Mouse (Mus musculus) spleen, adult 12 weeks (tissue): ENCODE results near the gene Prrx1.

Experiments
- DNase-seq: peaks from one replicate; pipeline ENCODE4 v3.0.0; 2022; ENCODE audit warnings: low spot score

The Prrx1 gene

DNA sequence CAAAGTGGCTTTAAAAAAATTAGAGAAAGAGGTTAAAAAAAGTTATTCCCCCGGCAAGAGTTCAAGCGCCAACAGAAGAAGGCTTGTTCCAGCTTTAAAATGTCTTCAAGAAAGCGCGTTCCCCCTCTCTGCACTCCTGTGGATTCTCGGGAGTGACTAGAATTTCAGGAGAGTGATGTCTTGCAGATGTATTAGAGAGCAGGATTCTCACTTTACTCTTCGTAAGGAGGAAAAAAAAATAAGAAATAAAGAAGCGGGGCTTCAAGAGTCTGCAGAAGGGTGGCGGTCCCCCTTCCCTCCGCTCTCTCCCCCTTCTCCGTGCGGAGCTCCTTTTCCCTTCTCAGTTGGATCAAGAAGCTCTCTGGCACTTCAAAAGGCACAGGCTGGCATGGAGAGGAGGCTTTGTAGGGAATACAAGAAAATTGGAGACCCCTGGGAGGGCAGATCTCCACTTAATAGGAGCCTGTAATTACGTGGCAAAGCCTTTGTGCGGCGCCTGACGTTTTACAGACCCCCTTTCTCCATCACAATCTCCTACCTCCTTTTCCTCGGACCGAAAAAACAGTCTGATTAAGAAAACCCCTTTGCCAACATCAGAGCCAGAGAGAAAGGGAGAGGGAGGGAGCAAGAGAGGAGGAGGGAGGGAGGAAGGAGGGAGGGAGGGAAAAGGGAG, at the start of gene Prrx1:
Gene Prrx1, minus strand, starts transcription at position 610 of the 673 bp plus-strand sequence.
- no peak for DNase-seq

DNA sequence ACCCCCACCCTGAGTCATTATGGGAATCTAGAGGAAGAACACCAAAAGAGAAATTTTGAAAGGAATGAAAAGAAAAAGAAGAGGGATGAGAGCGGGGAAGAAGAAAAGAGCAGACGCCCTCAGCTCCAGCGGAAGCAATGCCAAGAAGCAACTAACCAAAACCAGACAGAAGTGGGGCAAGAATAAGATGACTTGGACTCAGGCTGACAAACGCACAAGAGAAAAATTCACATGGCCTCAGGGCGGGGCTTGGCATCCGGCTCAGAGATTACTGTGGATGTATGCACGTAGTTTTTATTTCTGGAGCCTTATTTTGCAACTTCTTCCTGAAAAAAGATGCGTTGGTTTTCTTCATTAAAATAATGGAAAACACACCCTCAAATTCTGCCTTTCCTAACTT, 48.7 kb upstream of the Prrx1 start:
- no peak for DNase-seq

DNA sequence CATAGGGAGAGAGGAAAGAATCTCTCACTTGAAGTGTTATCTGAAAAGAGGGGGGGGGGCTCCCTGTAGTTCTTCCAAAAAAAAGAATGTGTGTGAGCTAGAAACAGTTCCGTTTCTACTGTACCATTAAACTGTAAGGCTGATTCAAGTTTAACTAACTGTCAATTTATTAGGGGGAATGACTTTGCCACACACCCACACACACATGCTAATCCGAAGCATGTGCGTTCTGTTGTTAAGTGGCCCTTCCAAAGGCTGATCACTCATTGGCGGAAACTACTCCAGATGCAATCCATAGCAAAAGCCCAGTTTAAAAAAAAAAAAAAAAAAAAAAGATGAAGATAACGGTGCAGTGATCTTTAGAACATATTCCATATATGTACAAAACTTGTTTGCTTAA, 47.9 kb upstream of the Prrx1 start:
- DNase-seq, result no peak

DNA sequence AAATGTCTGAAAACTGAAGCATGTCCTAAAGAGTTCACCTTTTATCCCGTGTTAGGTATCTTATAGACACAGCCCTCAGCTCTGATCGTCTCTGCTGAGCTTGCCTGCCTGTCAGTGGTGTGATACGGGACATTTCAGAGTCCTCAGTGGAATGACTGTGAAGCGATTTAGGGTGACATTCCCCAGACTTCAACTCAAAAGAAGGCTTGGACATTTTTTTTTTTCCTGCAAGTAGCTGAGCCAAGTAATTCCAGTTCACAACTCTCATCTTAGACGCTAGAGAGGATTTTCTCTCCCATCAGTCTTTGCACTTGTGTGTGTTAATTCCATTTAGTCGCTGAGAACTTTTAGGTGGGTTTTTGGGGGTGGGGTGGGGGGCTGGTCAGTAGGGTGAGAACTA, 47.3 kb upstream of the Prrx1 start:
- no peak for DNase-seq

DNA sequence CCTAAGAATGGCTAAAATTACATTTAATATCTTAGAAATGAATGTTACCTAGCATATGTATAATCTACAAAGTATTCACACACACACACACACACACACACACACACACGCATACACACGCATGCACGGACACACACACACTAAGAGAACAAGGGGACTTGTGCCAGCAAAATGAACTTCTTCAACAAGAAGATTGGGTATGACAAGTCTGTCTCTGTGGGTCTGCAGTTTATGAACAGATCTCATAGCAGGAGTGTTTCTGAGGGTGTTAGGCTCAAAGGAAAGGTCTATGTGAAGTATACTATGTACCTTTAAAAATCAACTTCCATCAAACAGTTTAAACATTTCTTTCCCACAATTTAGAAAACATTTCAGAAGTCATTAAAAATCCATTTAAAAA, 46.0 kb upstream of the Prrx1 start:
- DNase-seq, result no peak

DNA sequence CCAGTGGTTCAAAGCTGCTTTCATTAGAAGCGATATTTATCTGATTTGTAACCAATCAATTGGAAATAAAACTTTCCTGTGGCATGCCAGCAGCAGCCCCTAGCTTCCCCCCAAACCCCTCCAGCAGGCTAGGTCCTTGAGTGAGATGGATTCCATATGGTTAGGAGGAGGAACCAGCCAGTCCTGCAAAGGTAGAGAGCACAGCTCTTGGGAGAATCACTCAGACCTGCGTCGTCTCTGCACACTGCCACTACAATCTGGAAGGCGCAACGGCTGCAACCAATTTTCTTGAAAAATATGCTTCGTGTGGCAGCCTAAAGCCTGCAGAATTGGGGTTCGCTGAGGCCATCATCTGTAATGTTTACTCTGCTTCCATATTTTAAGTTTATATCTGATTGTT, 44.7 kb upstream of the Prrx1 start:
- no peak for DNase-seq

DNA sequence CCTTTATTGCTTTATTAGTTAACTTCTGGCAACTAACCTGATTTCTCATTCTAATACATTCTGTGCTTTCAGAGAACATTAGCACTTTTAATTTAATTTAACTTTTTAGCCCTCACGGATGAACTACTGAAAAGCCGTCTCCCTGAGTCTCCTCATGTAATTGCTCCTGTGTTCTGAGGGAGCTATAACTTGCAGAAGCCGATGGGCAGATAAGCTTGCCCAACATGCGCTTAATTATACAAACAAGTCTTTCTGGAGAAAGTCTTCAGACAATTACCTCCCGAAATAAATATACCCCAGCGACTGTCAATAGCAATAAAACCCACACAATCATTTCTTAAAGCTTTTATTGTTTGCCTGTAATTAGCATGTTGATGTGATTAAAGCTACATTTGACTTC, 44.2 kb upstream of the Prrx1 start:
- no peak for DNase-seq

DNA sequence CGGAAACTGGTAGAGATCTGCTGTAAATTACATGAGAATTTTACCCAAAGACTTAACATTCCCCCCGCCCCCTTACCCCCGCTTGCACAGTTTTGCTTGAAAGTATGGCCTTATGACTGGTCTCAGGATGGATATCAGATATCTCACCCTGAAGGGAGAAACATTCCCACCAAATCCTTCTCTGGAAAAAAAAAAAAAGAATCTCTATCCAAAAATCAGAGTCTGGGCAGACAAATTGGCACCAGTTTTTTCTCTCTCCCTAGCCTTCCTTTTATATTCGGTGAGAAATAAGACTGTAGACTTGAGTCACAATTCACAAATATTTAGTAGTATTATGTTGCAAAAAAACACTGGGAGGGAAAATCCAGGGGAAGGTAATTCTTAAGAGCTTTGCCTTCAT, 42.7 kb upstream of the Prrx1 start:
- DNase-seq, result no peak

DNA sequence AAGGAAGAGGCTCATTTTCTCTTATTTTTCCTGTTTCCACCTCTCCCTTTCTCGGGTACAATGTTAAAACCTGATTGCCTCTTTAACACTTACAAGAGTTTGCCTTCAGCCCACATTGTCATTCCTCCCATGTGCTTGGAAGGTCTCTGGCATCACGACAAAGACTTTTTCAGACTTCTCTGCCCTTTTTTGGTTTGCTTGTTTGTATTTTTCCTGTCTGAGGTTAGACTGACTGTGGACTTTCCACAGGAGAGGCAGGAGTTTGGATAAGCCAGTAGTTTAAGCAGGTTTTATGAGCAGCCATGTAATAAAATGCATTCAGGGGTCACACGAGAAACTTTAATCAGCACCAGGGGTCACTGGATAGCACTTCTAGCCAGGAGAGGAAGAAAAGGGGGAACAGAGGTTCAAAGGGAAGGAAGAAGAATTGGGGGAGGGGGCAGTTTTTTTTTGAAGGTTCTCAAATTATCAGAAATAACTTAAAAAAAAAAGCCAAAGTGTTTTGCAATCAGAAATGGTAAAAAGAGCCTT, 42.2 kb upstream of the Prrx1 start:
- no peak for DNase-seq

DNA sequence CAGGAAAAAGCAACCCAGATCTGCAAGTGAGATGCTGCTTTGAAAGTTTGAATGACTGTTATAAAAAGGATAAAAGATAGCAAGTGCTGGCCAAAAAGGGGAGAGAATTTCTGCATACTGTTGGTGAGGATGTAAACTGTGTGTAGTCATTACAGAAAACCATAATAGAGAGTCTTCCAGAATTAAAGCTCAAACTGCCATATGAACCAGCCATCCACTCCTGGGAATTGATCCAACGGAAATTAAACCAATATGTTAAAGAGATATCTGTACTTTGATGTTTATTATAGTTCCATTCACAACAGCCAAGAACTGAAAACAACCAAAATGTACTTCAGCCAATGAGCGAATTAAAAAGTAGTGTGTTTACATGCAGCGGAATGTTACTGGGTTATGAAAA, 37.5 kb upstream of the Prrx1 start:
- no peak for DNase-seq

DNA sequence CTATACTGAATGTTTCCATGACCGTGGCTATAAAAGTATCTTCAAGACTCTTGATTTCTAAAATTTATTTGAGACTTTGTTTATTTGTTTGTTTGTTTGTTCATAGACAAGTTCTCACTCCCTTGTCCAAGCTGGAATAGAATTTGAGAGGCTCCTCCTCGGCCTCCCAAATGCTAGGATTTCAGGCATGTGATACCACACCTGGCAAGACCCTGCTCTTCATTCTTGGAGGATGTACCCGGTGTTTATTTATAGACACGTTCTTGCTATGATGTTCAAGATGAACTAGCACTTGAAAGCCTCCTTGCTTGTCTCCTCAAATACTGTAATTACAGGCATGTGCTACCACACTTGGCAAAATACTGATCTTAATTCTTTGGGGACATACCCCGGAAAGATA, 32.0 kb upstream of the Prrx1 start:
- no peak for DNase-seq

DNA sequence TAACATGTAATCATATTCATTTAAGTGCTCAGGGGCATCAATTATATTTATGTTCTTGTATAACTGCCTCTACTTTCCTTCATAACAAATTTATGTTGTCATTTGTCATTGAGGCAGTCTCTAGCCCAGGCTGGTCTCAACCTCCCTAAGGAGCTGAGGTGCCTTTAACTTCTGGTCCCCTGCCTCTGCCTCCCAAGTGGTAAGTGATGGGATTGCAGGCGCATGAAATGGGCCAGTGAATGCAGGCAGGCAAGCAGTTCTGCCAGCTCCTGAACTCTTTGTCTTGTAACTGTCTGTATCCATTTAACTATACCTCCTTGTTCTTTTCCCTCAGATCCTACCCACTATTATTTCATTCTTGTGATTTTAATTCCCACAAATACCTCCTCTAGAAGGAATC, 31.4 kb upstream of the Prrx1 start:
- DNase-seq, result no peak

DNA sequence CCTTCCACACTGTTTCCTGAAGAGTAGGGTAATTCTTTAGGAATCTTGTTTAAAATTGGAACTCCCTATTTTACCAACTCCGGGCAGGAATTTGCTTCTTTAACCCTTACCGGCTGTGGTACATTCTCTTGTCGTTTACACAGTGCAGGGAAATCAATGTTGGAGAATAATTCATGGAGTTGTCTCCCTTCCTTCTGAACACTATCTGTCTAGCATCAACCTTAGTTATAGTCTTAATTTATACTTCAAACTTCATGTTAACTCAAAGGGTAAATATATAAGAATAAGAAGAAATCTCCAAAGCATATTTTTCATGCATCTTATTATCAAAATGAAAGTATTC, 25.7 kb upstream of the Prrx1 start:
- no peak for DNase-seq

DNA sequence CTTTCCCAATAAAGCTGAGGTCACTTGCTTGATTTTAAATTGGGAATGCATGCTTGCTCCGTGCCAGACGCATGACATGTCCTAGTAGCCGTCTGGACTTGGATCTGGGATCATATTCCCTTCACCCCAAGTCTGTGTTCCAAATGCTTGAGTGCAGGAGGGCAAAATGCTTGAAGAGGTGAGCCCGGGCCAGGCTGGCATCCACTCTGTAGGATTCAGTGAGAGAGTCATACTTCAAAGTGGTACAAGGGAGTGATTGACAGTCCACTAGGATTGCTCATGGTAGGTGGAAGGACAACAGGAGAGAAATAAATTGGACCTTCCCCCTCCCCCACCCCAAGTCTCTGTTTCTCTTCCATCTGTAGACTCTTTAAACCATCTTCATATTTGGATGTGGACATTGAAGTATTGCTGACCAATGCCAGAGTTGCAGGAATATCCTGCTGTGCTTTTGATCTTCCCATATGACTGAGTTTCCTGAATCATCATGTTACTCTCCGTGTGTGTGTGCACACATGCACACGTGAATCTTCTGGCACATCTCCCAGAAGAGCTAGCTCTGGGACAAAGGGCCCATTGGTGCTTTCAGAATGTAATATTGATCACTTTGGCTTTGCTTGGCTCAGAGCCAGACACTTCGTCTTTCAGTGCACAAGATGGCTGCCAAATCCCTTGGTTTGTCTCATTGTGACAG, 25.2 kb upstream of the Prrx1 start:
- no peak for DNase-seq

DNA sequence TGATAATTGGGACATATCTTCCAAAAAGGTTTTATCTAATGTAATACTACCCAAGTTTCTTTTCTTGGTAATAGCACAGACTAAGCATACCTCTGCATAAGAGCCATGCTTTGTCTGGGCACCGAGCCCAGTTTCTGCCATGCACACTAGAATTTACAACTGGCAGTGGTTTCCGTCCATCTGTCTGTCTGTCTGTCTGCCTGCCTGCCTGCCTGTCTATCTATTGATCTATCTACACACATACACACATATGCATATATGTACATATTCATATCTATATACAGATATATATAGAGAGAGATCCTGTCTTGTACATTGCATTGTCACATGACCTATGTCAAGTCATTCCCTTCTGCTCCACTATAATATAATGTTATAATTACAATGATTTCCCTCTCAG, 24.3 kb upstream of the Prrx1 start:
- DNase-seq, result no peak

DNA sequence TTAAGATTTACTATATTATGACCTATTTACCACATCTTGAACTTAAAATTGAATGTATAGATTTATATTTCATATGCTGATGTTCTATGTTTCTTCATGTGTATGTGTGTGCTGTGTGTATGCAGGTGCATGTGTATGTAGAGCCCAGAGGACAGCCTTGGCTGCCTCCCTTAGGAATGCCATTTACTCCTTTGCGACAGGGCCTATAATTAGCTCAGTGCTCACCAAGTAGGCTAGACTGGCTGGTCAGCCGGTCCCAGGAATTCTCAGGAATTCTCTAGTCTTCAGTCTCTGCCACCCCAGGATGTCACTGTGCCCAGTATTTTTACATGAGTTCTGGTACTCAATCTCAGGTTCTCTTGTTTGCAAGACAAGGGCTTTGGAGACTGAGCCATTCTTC, 13.8 kb upstream of the Prrx1 start:
- DNase-seq, result no peak

DNA sequence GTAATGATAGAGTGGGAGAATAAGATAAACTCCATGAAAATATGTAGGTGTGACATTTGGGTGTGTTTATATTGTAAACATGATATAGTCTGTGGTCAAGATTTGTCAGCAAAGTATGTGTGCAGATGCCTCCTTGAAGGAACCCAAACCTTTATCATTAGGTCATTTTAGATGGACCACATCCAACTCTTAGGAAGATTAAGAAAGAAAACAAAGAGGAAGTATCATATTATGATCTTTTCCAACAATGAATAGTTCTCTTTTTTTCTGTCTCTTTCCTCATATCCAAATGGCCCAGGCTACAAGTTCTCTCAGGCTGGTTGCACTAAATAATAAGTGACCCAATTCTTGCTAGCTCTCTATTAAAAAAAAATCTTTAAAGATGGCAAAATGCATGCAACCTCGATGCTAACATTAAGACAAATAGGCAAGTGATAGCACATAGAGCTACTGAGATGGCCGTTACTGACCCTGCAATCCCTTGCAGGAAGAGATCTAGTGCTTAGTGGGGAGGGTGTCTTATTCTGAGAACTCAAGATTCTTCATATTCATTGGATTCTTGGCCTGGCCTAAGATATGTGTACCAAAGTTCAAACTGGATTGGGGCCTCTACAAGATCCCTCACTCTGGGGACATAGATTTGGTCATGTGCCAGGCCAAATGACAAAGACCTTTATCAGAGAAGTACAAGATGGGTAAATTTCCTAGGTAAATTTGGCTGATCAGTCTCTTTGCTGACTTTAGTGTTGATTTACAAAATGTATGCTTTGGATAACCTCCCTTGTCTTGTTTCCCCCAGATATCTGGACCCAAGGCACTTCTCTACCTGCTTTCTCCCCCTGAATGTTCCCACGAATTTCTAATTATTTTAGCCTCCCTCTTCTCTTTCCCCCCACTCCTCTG, 6.4 kb upstream of the Prrx1 start:
- DNase-seq, result no peak

DNA sequence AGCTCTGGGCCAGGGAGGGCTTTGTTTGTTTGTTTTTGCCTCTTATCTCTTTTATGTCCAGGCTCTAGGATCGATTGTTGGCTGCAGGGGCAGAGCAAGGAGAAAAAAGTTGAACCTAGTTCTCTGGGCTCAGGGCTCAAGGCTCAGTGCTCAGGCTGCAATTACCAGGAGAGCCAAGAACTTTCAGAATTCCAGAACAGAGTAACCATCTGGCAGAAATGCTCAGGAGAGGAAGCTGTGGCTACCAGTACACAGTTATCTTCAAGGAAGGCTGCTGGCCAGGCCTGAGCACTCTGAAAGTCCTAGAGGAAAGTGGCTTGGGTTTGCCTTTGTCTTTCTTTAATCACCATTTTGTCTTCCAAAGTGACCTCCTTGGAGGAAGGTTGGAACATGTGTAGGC, 3.4 kb upstream of the Prrx1 start:
- no peak for DNase-seq

DNA sequence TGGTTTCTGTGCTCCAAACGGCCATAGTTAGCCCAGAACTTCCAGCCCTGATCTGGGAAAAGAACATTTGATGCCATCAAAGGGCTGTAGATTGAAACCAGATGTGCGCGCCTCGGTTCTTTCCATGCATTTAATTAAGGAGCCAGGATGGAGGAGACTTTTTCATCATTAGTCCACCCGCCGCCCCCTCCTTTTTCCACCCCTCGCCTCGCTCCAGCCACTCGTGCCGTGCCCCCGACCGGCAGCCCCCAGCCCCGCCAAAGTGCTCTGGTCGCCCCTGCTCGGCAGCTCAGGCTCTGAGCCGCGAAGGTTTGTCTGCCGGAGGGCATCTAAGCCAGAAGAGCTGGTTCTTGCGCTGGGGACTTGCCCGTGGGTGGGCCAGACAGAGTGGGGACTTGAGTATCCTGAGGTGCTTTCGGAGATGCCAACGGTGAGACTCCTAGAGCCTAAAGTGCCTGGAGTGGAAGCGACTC, 1.4 kb upstream of the Prrx1 start:
- no peak for DNase-seq

DNA sequence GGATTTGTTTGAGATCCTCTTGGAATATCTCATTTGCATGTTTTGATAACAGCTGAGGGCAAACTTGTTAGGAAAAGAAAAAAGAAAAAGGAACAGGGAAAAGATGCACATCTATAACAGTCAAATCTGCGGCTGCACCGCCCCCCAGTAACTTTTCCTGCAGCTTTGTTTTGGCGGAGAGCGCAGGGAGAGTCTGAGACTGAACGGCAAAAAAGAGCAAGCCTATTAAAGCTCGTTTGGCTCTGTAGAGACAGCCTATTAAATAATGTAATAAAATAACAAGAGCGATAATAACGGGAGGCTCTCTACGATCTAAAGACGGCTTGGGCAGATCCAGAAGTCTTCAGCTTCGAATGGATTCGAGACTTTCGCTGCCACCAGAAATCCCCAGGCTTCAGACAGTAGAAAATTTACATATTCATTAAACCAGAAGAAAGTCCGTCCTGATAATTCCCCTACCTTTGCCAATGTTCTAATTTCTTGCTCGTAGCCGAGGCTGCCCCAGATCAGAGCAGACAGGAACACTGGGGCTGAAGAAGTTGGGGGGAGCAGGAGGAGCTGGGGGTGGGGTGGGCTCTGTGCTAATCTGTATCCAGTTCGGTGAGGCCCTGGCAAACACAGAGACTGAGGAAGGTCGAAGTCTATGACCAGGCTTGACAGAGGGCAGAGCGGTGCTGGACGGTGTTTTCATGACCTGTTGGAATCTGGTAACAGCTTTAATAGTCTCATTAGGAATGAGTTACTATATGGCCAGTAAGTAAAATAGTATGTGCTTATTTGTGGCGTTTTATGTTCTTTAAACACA, 613 bp upstream of the Prrx1 start:
- DNase-seq, result no peak

DNA sequence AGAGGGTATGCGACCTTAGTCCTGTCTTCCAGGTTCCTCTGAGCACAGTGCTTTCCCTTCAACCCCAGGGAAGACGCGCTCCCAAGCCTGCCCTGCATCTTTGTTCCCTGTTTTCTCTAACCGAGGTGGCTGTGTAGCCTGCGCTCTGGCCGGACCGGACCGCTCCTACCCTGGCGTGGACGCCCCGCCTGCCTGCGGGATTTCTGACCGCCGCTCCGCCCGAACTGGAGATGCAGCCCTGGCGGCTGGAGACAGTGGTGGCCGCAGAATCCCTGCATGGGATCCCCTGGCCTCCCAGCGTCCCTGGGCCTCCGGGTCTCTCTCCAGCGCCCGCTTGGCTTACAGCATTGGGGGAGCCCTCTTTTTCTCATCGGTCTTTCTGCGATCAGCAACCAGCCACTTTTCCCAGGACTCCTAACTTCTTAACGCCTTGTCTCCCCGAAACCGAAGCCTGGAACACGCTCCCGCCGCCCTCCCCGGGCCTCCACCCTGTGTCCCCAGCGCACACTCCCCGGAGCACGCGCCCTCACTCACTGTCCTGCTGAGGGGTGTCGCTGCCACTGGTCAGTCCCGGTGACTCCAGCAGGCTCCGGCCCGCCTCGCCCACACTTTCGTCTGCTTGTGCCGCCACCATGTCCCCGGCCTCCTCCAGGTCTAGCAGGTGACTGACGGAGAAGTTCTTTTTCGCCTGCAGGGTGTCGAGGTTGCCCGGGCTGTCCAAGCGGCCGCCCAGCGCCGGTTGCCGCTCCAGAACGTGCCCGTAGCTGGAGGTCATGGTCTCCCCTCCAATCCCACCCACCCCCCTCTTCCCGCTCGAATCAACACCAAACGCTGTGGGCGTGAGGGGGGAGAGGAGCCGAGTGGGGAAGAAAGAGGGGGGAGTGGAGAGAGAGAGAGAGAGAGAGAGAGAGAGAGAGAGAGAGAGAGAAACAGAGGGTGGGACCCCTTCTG, 1.4 kb downstream of the Prrx1 start:
- DNase-seq, result no peak
